ENCODE assay signal across 14 mouse cellular contexts in genomic region chr3:105605726-105606125, GRCm38 (mm10).
DNase-seq lines count a peak whose midpoint lies in the region.
"Had no signal": no experiment of that assay in that cellular context is flagged by ENCODE, and none has a peak within 500 bp of the region (broad histone marks: within the 10 kb centered on the region; RNA-seq: fewer than 3 reads in every experiment).

No protein-coding gene starts in this region.

- intact Hi-C loops in left cerebral cortex, postnatal 4 days (cut with DNase I), result no loop called here
- intact Hi-C loops in left cerebral cortex, postnatal 36 days (cut with DNase I), result no loop called here

- DNase-seq in left cerebral cortex, postnatal 4 days, result peak; percentile 57
- no peak for DNase-seq in left cerebral cortex, postnatal 36 days (ENCODE audit: low spot score in 2 of 2)
- DNase-seq in cerebellum, adult 18-20 months, result peak; percentile 61
- DNase-seq in cerebellum, adult 9-11 months, result peak; percentile 79
- DNase-seq in cerebellum, postnatal 36 days, result peak; percentile 62 to 66
- no peak for DNase-seq in embryo, embryonic 9.5 days (ENCODE audit: extremely low spot score)
- DNase-seq in heart, postnatal 4 days, result no peak
- DNase-seq in adrenal gland, adult (ENCODE audit: inconsistent age in 2 of 2, low spot score in 1 of 2), result no peak
- DNase-seq: adrenal gland, adult 8-10 months; adrenal gland, postnatal 36 days; gastrocnemius, postnatal 36 days; heart, adult 11 months; heart, postnatal 36 days; kidney, adult 8-10 months had no signal

Comparison
In these comparisons a context has a peak if more than half of its experiments do, and no peak if none do; other contexts are left out.
1. DNase-seq: peak in left cerebral cortex, postnatal 4 days (single experiment), cerebellum, adult 18-20 months (2 of 2), cerebellum, adult 9-11 months (single experiment) and cerebellum, postnatal 36 days (2 of 2); none in left cerebral cortex, postnatal 36 days (0 of 2), embryo, embryonic 9.5 days (single experiment), heart, postnatal 4 days (single experiment) and adrenal gland, adult (0 of 2).